Mouse (Mus musculus) forebrain, postnatal 0 days (tissue): Measurements from ENCODE around the gene Col6a1. TPM values are rescaled to one million over a fixed set of nuclear protein-coding genes. Genes with fewer than 3 reads are reported as not detected.

ENCODE experiments used
- ATAC-seq: fragments of 200-750 bp; cut with Nextera tagmentation; 2 replicates; pipeline ENCODE4 v1.8.0; 2017; ENCODE audit warnings: mild to moderate bottlenecking, moderate library complexity
- DNase-seq: peaks from one replicate; pipeline ENCODE4 v3.0.0-alpha.2; 2015
- H3K27ac ChIP-seq: fragments of 300-500 bp; sonication (generic); 2 replicates; pipeline ENCODE4 v1.5.1; 2014; ENCODE audit warnings: low read depth, mild to moderate bottlenecking, antibody characterized with exemption, low read length, moderate library complexity, mixed read lengths
- H3K27me3 ChIP-seq: fragments of 300-500 bp; sonication (generic); 2 replicates; pipeline ENCODE4 v1.6.1; 2014; ENCODE audit warnings: mild to moderate bottlenecking, low read length, mixed read lengths; ENCODE audit not compliant: insufficient read depth
- H3K36me3 ChIP-seq: fragments of 300-500 bp; sonication (generic); 2 replicates; pipeline ENCODE4 v1.6.1; 2014; ENCODE audit warnings: mild to moderate bottlenecking, moderate library complexity; ENCODE audit not compliant: insufficient read depth
- H3K4me1 ChIP-seq: fragments of 300-500 bp; sonication (generic); 2 replicates; pipeline ENCODE4 v1.6.1; 2014; ENCODE audit warnings: antibody characterized with exemption; ENCODE audit not compliant: insufficient read depth
- H3K4me2 ChIP-seq: fragments of 300-500 bp; sonication (generic); 2 replicates; pipeline ENCODE4 v1.6.1; 2014; ENCODE audit warnings: low read depth, mild to moderate bottlenecking, moderate library complexity
- H3K4me3 ChIP-seq: fragments of 300-500 bp; sonication (generic); 2 replicates; pipeline ENCODE4 v1.5.1; 2014; ENCODE audit warnings: low read depth, low read length, mixed read lengths
- H3K9ac ChIP-seq: fragments of 300-500 bp; sonication (generic); 2 replicates; pipeline ENCODE4 v1.6.1; 2014; ENCODE audit warnings: mild to moderate bottlenecking
- H3K9me3 ChIP-seq: fragments of 300-500 bp; sonication (generic); 2 replicates; pipeline ENCODE4 v1.6.1; 2016; ENCODE audit warnings: low read length
- CTCF ChIP-seq: sonication (generic); IDR thresholded peaks from 2 replicates; pipeline ENCODE4 v1.5.1; 2016; ENCODE audit warnings: antibody characterized with exemption, control low read depth, low read depth
- WGBS: fragments of 180-500 bp; shearing (Covaris S2); extraction: QIAGEN DNeasy Blood & Tissue Kit; methylation state at CpG from one replicate; pipeline ENCODE4 v1.1.7; 2014; 5-methylcytosine and 5-hydroxymethylcytosine counted together
- polyA plus RNA-seq: library from polyadenylated mRNA; unstranded; fragments of >200 nt; fragmentation: Nextera tagmentation; extraction: Ambion mirVana; gene quantifications from 2 replicates; pipeline ENCODE4 v1.2.1, GENCODE M21; 2015
- total RNA-seq: library from RNA; depleted of rRNA; stranded (reverse); fragments of >200 nt; gene quantifications from 2 replicates; pipeline ENCODE4 v1.2.3, GENCODE M21; 2014

The Col6a1 gene
- total and polyA plus RNA-seq, 2 experiments from 2014 or later: 14.6 to 31.8 TPM

DNA sequence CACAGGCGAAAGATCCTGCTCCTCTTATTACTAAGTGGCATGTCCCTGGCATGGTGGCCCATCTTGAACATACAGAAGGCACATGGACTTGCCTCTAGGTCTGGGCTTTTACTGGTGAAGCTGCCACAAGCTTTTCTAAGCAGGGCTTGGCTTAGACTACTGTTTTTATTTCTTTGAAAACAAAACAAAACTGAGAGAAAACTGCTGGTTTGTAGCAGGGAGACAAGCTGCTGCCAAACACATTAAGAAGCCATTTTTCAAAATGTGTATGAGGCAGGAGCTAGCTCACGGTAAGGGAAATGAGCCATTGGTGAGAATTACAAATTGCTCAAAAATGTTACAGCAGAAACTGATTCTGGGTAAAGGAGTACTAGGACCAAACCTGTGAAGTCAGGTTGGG, 24.5 kb downstream of the Col6a1 start:
- Histone ChIP-seq H3K4me2 (no peak overlapping the region), H3K4me1 (no peaks in the 10 kb centered on the region), H3K9me3 (no peaks in the 10 kb centered on the region), H3K4me3 (no peak overlapping the region), H3K9ac (no peak overlapping the region), H3K36me3 (no peaks in the 10 kb centered on the region), H3K27me3 (no peaks in the 10 kb centered on the region), H3K27ac (no peak overlapping the region)
- 68% methylated on average over 2 of the region's 2 CpGs for WGBS
- ATAC-seq (no peak), DNase-seq (no peak)
- TF ChIP-seq CTCF: no peak

DNA sequence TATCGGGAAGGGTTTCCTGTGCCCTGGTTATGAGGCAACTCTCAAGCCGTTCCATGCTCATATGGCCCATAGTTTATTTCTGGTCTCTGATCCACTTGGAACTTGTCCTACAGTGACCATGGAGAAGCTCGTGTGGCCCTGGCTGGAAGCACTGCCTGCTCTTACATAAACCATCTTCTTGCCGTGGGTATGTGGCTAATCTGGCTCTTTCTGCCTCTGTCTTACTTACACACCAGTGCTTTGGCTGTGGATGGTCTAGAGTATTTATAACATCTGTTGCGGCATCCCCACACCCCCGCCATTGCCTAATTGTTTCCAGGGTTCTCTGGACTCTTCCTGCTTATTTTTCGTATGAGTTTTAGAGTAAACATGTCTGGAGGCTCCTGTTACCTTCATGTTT, 26.2 kb downstream of the Col6a1 start:
- Histone ChIP-seq H3K27me3 (no peaks in the 10 kb centered on the region), H3K36me3 (no peaks in the 10 kb centered on the region), H3K27ac (no peak overlapping the region), H3K4me1 (no peaks in the 10 kb centered on the region), H3K9ac (no peak overlapping the region), H3K9me3 (no peaks in the 10 kb centered on the region), H3K4me2 (no peak overlapping the region), H3K4me3 (no peak overlapping the region)
- 85% methylated on average over 7 of the region's 7 CpGs for WGBS
- TF ChIP-seq CTCF: no peak
- ATAC-seq: no peak
- no peak for DNase-seq

DNA sequence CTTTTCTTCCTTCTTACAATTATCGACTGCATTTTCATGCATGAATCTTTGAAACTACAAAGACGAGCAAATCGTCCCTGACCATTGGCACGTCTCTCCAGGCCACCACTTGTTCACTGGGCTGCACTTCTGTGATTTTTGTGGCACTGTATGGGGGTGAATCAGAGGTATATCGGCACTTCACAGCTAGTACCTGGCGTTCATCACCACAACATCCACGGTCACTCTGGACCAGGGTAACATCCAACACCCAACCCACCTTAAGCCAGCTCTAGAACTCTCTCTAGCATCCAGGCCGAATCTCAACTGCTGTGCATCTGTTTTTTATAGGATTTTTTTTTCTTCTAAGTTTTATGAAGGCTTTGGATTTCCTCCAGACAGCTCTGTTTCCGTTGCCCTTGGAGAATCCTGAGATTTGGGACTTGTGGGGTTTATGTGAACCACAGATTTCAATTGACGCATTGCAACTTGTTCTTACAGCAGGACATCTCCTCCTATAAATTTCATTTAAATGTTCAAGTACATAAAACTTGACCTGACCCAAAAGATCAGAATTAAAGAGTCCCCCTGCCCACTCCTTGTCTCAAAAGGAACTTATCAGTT, 30.6 kb downstream of the Col6a1 start:
- Histone ChIP-seq H3K4me2 (no peak overlapping the region), H3K4me1 (no peaks in the 10 kb centered on the region), H3K27ac (no peak overlapping the region), H3K9ac (no peak overlapping the region), H3K36me3 (no peaks in the 10 kb centered on the region), H3K4me3 (no peak overlapping the region), H3K9me3 (no peaks in the 10 kb centered on the region), H3K27me3 (no peaks in the 10 kb centered on the region)
- ATAC-seq: no peak
- DNase-seq: no peak
- no peak for TF ChIP-seq CTCF
- 82% methylated on average over 10 of the region's 10 CpGs for whole genome bisulfite sequencing

- no peaks in the 10 kb centered on the region for H3K27me3 ChIP-seq
- H3K9ac ChIP-seq: no peak overlapping the region
- H3K9me3 ChIP-seq: no peaks in the 10 kb centered on the region
- H3K27ac ChIP-seq: no peak overlapping the region
- TF ChIP-seq CTCF: no peak
- ATAC-seq (no peak), DNase-seq (no peak)
- 49% methylated on average over 7 of the region's 7 CpGs for WGBS
- H3K4me3 ChIP-seq: no peak overlapping the region
- H3K4me1 ChIP-seq: no peaks in the 10 kb centered on the region
- no peaks in the 10 kb centered on the region for H3K36me3 ChIP-seq
- no peak overlapping the region for H3K4me2 ChIP-seq
Measured at GRCm38 (mm10) chr10:76694765-76695164, 31.2 kb downstream of the Col6a1 start.

DNA sequence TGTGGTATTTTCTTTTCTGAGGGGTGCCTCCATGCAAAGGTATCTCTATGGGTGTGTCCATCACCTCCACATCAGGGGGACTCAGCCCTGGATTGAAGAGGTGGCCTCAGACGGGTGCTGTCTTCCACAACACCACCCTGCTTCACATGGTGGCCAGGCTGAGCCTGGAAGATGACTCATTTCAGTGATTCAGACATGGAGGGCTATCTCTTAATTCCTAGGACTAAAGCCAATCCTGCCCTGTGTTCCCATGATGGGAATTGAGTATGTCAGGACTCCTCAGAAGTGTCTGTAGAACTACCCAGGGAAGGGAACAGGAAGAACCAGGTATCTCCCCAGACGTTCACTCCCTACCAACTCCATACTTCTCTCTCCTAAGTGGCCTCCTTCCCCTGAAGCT, 32.5 kb downstream of the Col6a1 start:
- Histone ChIP-seq H3K27me3 (no peaks in the 10 kb centered on the region), H3K4me1 (no peaks in the 10 kb centered on the region), H3K27ac (no peak overlapping the region), H3K36me3 (no peaks in the 10 kb centered on the region), H3K9ac (no peak overlapping the region), H3K4me2 (no peak overlapping the region), H3K4me3 (no peak overlapping the region), H3K9me3 (no peaks in the 10 kb centered on the region)
- DNase-seq (no peak), ATAC-seq (no peak)
- 89% methylated on average over 2 of the region's 2 CpGs for WGBS
- TF ChIP-seq CTCF: no peak

GRCm38 (mm10) chr10:76685451-76686017, 40.4 kb downstream of the Col6a1 start:
- 92% methylated on average over 10 of the region's 10 CpGs for WGBS
- TF ChIP-seq CTCF: no peak
- no peak for ATAC-seq
- no peak overlapping the region for H3K4me3 ChIP-seq
- no peak overlapping the region for H3K4me2 ChIP-seq
- H3K4me1 ChIP-seq: no peaks in the 10 kb centered on the region
- DNase-seq: no peak
- H3K27ac ChIP-seq: no peak overlapping the region
- H3K9ac ChIP-seq: no peak overlapping the region
- H3K9me3 ChIP-seq: no peaks in the 10 kb centered on the region
- no peaks in the 10 kb centered on the region for H3K36me3 ChIP-seq
- H3K27me3 ChIP-seq: no peaks in the 10 kb centered on the region

- Histone ChIP-seq H3K27me3 (no peaks in the 10 kb centered on the region), H3K9ac (no peak overlapping the region), H3K4me1 (no peaks in the 10 kb centered on the region), H3K9me3 (no peaks in the 10 kb centered on the region), H3K4me3 (no peak overlapping the region), H3K4me2 (no peak overlapping the region), H3K27ac (no peak overlapping the region), H3K36me3 (no peaks in the 10 kb centered on the region)
- no peak for DNase-seq
- no peak for TF ChIP-seq CTCF
- no peak for ATAC-seq
- WGBS: 78% methylated on average over 12 of the region's 12 CpGs
Measured at GRCm38 (mm10) chr10:76683977-76684376, 42.0 kb downstream of the Col6a1 start.
